Comparison of ENCODE assay signal across 7 mouse cellular contexts in genomic region chr11:40692101-40692509, GRCm38 (mm10). TPM values are rescaled to one million over a fixed set of nuclear protein-coding genes. Genes with fewer than 3 reads are reported as not detected.
DNase-seq lines count a peak whose midpoint lies in the region; ATAC-seq and TF ChIP-seq lines count a peak whose summit lies in the region.

No protein-coding gene starts in this region.

- H3K4me1 ChIP-seq in liver, adult 2 months (ENCODE audit: control insufficient read depth, insufficient read depth, low read length): peaks cover 17% of the 10 kb centered on the region
- peaks cover 15% of the 10 kb centered on the region for H3K4me1 ChIP-seq in brown adipose tissue, adult 24 weeks (ENCODE audit: control insufficient read depth, insufficient read depth, insufficient read length, low read length)
- H3K4me1 ChIP-seq in lung, postnatal 0 days (ENCODE audit: insufficient read depth, low read depth, low read length): peaks cover 12% of the 10 kb centered on the region; the same call in 1 of the 2 replicates

- no peak for TF ChIP-seq POLR2A in liver, adult 2 months (IDR thresholded peaks at IDR 0.05; ENCODE audit: extremely low read depth, insufficient read depth, low read length)

- peak; percentile 69 for ATAC-seq in lung, postnatal 0 days

- H3K9ac ChIP-seq in liver, adult 2 months (ENCODE audit: low read depth, low read length): peak overlapping the region; percentile 91
- H3K9ac ChIP-seq in lung, postnatal 0 days (replicated peaks; ENCODE audit: low read depth): peak overlapping the region; percentile 68

- H3K27me3 ChIP-seq in liver, adult 2 months (ENCODE audit: control insufficient read depth, insufficient read depth, low read length): no peaks in the 10 kb centered on the region
- no peaks in the 10 kb centered on the region for H3K27me3 ChIP-seq in lung, postnatal 0 days (replicated peaks; ENCODE audit: insufficient read depth, low read length)

- H3K4me2 ChIP-seq in lung, postnatal 0 days (replicated peaks; ENCODE audit: low read depth, low read length): peak overlapping the region; percentile 86

- H3K4me3 ChIP-seq in liver, adult 2 months (ENCODE audit: insufficient read depth, low read depth, low read length): peak overlapping the region; percentile 94
- H3K4me3 ChIP-seq in brown adipose tissue, adult 24 weeks (ENCODE audit: insufficient read depth, low read depth, low read length): peak overlapping the region; percentile 98
- H3K4me3 ChIP-seq in lung, postnatal 0 days (ENCODE audit: low read depth, low read length): peak overlapping the region; percentile 74

- peaks cover 2% of the 10 kb centered on the region; the same call in 1 of the 2 replicates for H3K36me3 ChIP-seq in liver, adult 2 months (ENCODE audit: control insufficient read depth, insufficient read depth, low read length)
- no peaks in the 10 kb centered on the region for H3K36me3 ChIP-seq in lung, postnatal 0 days (ENCODE audit: insufficient read depth, low read length)

- H3K27ac ChIP-seq in liver, adult 2 months (replicated peaks; ENCODE audit: insufficient read depth, low read depth, low read length): peak overlapping the region; percentile 96
- H3K27ac ChIP-seq in brown adipose tissue, adult 24 weeks (replicated peaks; ENCODE audit: low read depth, low read length): peak overlapping the region; percentile 83
- H3K27ac ChIP-seq in lung, postnatal 0 days (ENCODE audit: low read length): peak overlapping the region; percentile 95

- H3K79me2 ChIP-seq in liver, adult 2 months (ENCODE audit: control insufficient read depth, insufficient read depth, low read length): peaks cover 23% of the 10 kb centered on the region

- no peaks in the 10 kb centered on the region for H3K9me3 ChIP-seq in lung, postnatal 0 days (ENCODE audit: low read length)

- DNase-seq in liver, adult 2 months (ENCODE audit: extremely low read depth, low read depth, low spot score): no peak
- DNase-seq in liver: no peak
- DNase-seq in forelimb bud, embryonic 11.5 days (ENCODE audit: low read depth, low spot score): peak; percentile 12
- DNase-seq in lung, postnatal 0 days (ENCODE audit: low spot score): peak; percentile 69
- no peak for DNase-seq in retina, postnatal 1 day
- no peak for DNase-seq in cerebellum, adult 9-11 months

- under 1% methylated on average over 28 of the region's 28 CpGs for WGBS in liver, adult 2 months
- under 1% methylated on average over 28 of the region's 28 CpGs for WGBS in lung, postnatal 0 days

- TF ChIP-seq CTCF in liver, adult 2 months (IDR thresholded peaks at IDR 0.05; ENCODE audit: low read depth, low read length): no peak
- TF ChIP-seq CTCF in lung, postnatal 0 days (IDR thresholded peaks at IDR 0.05): no peak

- TF ChIP-seq EP300 in lung, postnatal 0 days (IDR thresholded peaks at IDR 0.05): no peak

RNA-seq across cellular contexts. Expression of gene Mat2b, which starts 2.9 kb away (rescaled TPM):
- total RNA-seq in liver, adult 2 months (2014; rRNA removed): 43.6 and 49.8 TPM in 2 replicates
- polyA plus RNA-seq in liver, adult 2 months (2012; rRNA removed): 17.5 and 18.2 TPM in 2 replicates
- polyA plus RNA-seq in brown adipose tissue, adult 24 weeks (2012; ENCODE audit: insufficient read depth, insufficient read length, missing spikeins): 52.2 and 86.1 TPM in 2 replicates
- 110 and 111 TPM in 2 replicates for polyA plus RNA-seq in lung, postnatal 0 days (2015; fragmentation: Nextera tagmentation; extraction: Ambion mirVana)

RNA-seq across cellular contexts. Expression of gene Hmmr, which starts 41.1 kb away (rescaled TPM):
- total RNA-seq in liver, adult 2 months (2014; rRNA removed): 0.18 and 0.87 TPM in 2 replicates
- 0.02 and 0.10 TPM in 2 replicates for polyA plus RNA-seq in liver, adult 2 months (2012; rRNA removed)
- not detected in 2 replicates for polyA plus RNA-seq in brown adipose tissue, adult 24 weeks (2012; ENCODE audit: insufficient read depth, insufficient read length, missing spikeins)
- 1.5 and 2.9 TPM in 2 replicates for polyA plus RNA-seq in lung, postnatal 0 days (2015; fragmentation: Nextera tagmentation; extraction: Ambion mirVana)

RNA-seq across cellular contexts. Expression of gene Nudcd2, which starts 41.4 kb away (rescaled TPM):
- total RNA-seq in liver, adult 2 months (2014; rRNA removed): 31.6 and 34.9 TPM in 2 replicates
- 11.6 and 17.7 TPM in 2 replicates for polyA plus RNA-seq in liver, adult 2 months (2012; rRNA removed)
- polyA plus RNA-seq in brown adipose tissue, adult 24 weeks (2012; ENCODE audit: insufficient read depth, insufficient read length, missing spikeins): 21.8 and 29.1 TPM in 2 replicates
- polyA plus RNA-seq in lung, postnatal 0 days (2015; fragmentation: Nextera tagmentation; extraction: Ambion mirVana): 55.2 and 60.7 TPM in 2 replicates

Comparison
In these comparisons a context has a peak if more than half of its experiments do, and no peak if none do; other contexts are left out.
1. DNase-seq: peak in forelimb bud, embryonic 11.5 days (single experiment) and lung, postnatal 0 days (single experiment); none in liver, adult 2 months (single experiment), liver (single experiment), retina, postnatal 1 day (single experiment) and cerebellum, adult 9-11 months (single experiment).
2. Peak in every context shown above with its lines, with median percentiles within 50 percentile points of each other: H3K27ac ChIP-seq and H3K4me3 ChIP-seq.